Mouse (Mus musculus): ENCODE data around the gene Mrgprd. TPM values are rescaled to one million over a fixed set of nuclear protein-coding genes. Genes with fewer than 3 reads are reported as not detected.

The Mrgprd gene
- not detected for total RNA-seq (2021)
- long read RNA-seq, experiment 1 = 0 reads
- long read RNA-seq, experiment 2 = 0 reads

DNA sequence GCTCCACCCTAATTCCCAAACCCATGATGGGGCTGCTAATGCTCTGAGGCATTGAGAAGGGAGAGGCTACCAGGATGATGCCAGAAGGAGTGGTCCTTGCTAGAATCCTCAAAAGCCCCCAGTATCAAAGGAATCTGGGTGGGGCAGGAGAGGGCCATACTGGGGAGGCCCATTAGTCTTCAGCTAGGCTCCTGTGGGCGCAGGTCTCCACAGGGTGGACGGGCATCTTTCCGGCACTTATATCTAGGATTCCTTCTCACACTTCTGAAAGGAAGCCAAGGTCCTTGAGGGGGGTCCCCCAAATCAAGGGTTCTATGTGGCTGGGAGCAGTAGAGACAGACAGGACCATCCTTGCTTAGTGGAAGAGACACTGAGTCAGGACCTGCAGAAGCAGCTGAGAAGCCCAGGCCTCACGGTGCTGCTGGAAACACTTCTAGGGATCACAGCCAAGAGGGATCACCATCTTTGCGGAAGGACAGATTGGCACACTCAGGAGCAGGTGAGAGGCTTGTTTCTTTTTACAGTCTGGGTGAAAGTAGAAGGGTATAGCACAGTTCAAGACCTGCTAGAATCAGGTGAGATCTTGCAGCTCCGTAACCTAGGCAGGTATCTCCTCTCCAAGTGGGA is at the start of gene Mrgprd:
Mrgprd (plus strand) TSS at position 51 of the 627 bp plus-strand sequence.
- DNase-seq = no peak

DNA sequence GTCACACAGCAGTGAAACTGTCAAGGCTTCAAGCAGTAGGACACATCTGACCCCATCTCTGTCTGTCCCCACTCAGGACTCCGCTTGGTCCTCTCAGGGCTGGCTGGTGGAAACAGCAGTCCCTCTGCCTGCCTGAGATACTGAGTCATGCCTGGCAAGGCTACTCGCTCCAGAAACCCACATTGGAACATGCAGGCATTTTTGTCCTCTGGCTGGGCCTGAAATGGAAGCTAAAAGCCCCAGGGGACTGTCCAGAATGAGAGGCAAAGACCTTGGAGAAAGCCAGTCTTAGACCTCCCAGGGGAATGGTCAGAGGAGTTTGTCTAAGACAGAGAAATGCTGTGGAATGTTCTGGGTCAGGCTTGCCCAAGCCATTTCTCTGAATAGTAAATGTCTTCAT is 48.6 kb upstream of the Mrgprd start:
- no peak for DNase-seq

DNA sequence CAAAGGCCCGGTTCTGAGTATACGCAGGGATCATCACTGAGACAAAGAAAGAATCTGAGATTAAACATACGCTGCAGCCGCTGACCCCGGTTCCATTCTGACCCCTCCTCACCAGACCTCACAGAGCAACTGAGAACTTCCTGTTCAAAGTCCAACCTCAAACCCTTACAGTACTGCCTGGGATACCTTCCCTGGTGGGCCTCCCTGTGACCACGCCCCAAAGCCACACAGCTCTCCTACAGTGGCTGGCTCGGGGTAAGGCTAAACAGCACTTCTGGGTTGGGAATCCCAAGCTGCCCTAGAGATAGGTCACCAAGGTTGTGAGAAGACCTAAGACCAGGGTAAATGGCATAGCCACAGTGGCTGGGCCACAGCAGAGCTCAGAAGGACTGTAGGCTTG is 45.7 kb upstream of the Mrgprd start:
- DNase-seq = no peak

DNA sequence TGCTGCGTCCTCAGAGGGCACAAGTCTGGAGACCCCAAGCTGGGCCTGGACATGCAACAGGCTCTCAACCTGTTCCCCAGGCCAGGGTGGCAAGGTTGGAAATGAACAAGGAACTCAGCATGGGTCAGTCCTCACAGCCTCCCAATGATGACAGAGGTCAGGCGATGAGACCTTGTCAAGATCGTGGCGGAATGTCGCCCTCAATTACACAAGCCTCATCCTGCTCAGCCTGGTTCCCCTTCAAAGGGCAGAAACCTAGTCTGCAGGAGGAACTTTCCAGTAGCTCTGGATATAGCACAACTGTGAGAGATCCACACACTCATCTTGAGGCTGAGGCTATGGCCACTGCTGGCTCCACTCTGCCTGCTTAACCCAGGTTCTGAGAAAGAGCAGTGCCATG is 43.7 kb upstream of the Mrgprd start:
- no peak for DNase-seq

DNA sequence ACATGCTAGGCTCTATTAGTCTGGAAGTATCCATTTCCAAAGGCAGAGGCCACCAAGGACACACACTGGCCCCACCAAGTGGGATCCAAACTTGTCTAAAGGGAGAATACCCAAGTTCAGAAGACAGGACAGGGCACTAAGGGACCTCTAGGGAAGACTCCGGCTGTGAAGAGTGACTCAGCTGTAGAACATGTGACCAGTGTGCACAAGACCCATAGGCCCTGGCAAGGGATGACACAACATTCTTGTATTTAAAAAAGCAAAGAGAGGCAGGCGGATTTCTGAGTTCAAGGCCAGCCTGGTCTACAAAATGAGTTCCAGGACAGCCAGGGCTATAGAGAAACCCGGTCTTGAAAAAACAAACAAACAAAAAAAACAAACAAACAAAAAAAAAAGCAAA is 39.1 kb upstream of the Mrgprd start:
- no peak for DNase-seq

DNA sequence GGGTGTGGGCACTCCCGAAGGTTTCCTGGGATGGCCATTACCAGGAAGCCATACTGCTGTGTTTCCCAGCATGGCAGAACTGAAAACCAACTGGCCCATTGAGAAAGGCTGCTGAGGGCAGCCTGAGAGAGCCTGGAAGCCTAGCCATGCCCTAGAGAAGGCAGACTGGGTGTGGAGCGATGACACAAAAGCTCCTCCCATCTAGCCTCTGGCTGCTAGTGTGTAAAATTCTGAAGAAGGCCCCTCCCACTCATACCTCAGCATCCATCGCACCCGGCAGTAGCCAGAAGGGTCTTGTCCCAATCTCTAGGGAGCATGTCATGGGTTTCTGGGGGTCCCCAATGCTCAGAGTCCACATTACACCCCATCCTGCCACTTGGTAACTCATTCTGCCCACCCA is 33.2 kb upstream of the Mrgprd start:
- no peak for DNase-seq

DNA sequence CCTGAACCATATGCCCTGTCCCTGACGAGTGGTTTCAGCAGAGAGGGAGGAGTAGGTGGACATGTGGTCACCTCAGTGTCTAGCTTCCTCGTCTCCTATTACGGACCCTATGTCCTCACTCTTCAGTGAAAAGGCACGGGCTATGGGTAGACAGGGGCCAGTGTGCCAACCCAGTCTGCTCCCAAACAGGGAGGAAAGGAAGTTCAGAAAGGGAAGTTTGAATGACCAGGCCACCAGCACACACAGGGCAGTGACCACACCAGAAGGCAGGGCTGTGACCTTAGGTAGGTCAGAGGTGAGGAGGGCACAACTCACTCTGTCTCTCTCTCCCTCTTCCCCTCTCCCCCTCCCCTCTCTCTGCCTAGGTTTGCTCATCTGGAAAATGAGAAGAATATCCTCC is 31.6 kb upstream of the Mrgprd start:
- no peak for DNase-seq

DNA sequence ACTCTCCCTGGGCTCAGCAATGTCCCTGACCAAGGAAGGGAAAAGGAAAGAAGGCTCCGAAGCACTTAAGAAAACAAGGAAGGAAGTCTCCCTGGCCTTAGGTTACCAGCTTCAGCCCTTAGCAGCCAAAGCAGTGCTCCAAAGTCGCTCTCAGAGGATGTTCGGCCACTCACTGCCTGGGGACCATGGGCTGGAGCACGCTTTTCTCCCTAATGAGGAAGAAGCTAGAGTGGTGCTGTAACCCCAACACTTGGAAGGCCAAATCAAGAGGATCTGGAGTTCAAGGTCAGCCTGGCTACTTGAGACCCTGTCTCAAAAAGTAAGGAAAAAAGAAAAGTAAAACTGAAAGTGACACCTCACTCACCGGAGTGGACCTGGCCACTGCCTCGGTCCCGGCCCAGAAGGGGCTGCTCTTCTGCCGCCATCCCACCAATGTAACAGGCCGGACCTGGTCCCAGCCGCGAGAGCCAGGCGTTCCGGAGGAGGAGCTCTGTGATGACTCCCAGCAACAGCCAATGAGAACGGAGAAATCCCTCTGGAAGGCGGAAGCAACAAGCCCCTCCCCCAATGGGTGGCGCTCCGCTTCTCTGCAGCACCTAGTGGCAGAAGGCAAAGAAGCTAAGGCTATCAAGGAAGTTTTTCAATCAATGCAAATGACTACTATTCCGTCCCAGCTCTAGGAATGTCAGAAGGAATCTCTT is 31.0 kb upstream of the Mrgprd start, which contains the start of gene Tpcn2:
Tpcn2 (minus strand) TSS at position 525 of the 701 bp plus-strand sequence.
- DNase-seq = peak; percentile 92

DNA sequence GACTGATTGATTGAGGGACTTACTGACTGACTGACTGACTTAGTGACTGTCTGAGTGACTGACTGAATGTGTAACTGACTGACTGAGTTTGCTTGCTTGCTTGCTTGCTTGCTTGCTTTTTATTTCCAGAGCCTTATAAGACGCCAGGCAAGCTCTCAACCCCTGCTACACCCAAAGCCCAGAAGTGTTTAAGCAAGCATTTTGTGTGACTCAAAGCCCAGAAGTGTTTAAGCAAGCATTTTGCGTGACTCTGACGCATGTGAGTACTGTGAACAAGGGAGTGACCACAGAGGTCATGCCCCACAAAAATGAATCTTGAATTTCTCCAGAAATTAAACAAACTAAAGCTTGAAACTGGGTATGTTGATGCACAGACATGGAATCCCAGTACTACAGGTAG is 30.3 kb upstream of the Mrgprd start:
- DNase-seq = no peak

DNA sequence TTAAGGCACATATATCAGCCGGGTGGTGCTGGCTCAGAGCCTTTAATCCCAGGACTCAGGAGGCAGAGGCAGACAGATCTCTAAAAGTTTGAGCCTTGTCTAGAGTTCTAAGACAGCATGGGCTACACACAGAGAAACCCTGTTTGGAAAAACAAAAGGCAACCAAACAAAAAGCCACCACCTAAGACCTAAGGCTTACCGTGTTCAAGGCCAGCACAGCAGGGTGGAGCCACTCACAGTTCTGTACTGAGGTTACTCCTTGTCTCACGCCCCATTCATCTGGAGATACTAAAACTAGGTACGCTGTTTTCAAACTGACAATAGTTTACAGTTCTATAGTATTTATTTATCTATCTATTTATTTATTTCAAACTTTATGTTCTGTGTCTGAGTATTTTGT is 29.2 kb upstream of the Mrgprd start:
- DNase-seq = no peak

DNA sequence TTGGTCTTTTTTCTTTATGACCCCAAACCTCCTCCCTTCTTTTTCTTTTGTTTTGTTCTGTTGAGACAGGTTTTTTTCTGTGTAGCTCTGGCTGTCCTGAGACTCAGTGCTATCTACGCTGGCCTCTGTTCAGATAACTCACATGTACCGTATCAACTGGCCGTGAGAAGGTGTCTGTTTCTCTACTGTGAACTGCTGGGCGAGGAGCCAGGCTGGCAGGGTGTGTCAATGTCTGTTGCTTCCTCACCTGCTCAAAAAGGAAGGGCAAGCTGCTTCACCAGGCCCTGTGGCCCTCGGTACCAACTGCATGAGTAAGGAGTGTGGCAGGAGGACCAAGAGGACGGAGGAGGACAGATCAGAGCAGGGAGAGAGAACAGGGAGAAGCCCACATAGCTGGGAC is 27.2 kb upstream of the Mrgprd start:
- no peak for DNase-seq

DNA sequence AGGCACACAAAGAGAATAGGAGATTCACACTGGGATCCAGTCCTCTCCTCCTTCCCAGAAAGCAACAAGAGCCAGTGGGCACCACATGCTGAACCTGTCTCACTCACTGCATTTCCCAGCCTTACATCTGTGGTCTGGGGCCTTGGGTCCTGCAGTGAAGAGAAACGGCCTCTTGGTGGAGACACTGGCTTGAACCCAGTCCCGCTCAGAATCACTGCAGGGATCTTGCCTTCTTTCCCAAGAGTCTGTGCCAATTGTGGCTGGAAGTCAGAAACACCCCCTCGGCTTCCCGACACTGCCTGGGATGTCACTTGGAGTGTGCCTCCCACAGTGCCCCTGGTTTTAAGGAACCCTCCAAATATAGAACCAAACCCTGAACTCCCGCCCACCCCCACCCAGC is 25.3 kb upstream of the Mrgprd start:
- DNase-seq = no peak

DNA sequence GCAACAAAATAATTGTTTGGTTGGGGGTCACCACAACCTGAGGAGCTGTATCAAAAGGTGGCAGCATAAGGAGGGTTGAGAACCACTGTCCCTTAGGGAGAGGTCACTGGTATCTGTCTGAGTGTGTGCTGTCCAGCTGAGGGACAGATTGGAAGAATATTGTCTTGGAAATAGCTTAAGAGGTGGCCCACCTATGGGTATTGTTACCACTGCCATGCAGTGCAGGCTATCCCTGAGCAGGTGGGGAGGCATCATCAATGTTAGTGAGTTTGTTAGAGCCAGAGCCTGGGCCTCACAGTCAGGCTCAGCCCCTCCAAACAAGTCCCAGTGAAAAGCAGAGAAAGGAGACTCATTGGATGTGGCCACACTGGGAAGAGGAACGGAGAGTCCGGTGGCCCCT is 22.8 kb upstream of the Mrgprd start:
- no peak for DNase-seq

DNA sequence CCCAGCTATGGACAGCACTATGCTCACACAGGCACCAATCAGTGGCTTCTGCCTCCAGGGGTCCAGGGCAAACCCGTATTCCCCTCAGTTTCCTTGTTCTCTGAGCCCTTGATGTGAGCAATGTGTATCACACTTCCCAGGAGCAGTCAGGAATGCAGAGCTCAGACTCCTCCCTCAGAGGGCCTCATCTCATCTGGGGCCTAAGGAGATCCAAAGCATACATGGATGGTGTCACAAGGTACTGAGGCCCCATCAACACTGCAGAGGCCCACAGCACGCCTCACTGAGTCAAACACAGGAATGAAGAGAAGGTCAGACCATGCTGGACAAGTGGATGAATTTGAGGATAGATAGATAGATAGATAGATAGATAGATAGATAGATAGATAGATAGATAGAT is 21.9 kb upstream of the Mrgprd start:
- no peak for DNase-seq

DNA sequence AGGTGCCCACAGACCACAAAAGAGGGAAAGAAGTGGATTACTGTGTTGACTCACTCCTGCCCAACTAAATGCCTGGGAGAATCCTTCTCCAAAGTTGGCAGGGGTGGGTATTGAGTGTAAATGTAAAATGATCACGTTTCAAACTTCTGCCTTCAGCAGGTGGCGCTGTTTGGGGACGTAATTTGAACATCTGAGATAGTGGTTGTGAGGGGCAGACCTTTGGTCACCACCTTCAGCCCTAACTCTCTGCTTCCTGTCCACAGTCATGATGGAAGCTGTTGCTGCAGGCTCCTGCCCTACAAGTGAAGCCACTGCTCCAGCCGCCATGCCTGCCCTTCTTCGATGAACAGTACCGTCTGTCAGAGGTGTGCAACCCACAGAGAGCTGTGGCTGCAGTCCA is 20.8 kb upstream of the Mrgprd start:
- DNase-seq = peak; percentile 42

DNA sequence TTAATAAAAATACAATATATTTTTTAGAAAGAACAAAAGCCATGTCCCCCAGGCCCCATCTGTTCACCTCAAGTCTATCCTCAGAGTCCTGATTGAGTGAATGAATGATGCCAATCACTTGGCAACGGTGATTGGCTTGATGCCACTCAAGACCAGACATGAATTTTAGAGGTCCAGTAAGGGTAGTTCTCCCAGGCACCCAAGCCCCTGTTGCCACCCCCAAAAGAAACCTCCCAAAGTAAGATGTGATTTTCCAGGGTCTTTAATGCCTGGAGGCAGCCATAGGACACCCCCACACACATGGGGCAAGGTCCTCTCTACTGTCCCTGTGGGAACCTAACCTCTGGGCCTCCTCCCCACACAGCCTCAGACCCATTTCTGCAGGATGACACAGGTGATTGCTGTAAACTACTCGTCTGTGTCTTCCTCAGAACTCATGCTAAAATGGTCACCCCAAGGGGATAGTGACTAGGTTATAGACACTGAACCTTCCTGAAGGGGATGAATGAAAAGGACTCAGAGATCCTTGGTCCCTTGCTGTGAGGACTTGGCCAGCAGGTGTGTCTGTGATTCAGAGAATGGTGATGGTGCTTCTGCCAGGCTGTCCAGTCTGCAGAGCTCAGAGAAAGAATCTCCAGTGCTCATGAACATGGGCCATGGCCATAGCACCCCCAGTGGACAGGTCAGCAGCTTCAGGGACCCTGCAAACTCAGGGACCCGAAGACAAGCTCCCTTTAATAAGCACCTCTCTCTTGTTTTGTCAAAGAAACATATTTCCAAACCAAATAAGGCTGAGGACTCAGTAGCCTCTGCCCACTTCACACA is 15.8 kb upstream of the Mrgprd start:
- DNase-seq = no peak

DNA sequence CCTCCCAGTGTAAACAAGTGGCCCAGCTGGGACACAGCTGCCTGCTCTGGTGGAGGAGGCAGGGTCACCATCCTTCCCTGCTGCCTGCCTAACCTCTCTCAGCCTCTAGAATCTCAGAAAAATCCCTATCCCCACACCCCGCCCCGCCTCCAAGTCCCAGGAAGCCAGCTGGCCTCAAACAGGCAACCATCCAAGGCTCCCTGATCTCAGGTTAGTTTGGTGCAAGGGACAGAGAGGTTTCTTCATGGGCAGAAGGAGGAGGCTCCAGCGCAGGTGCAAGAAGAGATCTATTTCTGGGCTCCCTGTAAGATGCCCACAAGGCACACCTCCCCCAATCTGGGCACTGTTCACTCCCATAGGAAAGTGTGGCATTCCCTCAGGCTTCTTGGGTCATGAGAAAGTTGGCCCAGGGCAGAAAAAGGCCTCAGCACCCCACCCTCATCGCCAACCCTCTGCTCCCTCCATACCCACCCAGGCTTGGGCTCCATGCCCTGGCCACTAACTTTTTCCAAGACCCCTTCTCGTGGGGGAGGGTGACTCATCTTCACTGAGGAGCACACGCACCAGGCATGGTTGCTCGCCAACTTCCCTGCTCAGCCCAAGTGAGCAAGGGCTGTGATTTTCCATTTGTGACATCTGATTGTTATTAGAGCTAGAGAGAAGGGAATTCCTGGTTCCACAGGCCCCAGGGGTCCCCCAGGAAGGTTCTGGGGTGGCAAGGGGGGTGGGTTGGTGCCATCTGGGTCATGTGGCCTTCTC is 14.9 kb upstream of the Mrgprd start:
- DNase-seq = peak; percentile 60

DNA sequence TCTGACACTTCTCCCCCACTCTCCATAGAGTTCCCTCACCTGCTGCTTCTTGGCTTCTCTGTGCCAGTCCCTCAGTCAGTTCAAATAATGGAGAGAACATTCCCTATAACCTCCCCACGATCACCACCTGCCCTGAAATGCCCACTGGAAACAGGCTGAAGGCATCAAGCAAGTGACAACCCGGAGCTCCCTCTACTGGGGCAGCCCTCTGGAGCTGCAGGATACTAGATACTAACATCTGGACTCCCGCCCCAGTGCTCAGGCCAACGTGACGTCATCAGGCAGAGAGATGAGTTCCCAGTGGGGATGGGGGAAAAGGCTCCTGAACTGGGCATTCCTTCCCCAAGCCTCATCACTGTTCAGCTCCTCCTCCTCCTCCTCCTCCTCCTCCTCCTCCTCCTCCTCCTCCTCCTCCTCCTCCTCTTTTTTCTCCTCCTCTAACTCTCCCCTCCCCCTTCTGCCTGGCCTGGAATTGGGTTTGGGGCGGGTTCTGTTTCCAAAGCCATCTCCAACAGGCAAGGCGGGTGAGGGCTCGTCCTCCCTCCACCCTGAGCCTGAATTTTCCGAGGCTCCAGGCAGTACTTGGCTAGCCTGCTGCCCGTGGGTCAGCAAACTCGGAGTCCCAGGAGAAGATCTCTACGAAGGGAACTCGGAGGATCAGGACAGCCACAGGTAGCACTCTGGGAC is 14.2 kb upstream of the Mrgprd start, which contains the start of gene Mrgprf:
Mrgprf (plus strand) TSS at position 508 of the 687 bp plus-strand sequence.
- DNase-seq = peak; percentile 76

DNA sequence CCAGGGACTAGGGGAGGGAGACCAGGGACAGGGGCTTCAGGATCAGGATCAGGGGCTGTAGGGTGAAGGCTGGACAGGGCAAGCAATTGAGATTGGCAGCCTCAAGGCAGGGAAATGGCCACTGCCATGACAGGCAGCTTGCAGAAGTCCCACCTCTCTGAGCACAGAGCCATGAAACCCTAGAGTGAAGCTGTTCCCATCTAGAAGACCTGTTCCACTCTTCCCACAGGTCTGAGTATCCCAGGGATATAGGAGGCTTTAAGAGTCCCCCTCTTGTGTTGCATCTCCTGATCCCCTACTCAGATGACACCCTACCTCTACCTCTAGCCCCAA is 13.7 kb upstream of the Mrgprd start:
- DNase-seq = no peak

DNA sequence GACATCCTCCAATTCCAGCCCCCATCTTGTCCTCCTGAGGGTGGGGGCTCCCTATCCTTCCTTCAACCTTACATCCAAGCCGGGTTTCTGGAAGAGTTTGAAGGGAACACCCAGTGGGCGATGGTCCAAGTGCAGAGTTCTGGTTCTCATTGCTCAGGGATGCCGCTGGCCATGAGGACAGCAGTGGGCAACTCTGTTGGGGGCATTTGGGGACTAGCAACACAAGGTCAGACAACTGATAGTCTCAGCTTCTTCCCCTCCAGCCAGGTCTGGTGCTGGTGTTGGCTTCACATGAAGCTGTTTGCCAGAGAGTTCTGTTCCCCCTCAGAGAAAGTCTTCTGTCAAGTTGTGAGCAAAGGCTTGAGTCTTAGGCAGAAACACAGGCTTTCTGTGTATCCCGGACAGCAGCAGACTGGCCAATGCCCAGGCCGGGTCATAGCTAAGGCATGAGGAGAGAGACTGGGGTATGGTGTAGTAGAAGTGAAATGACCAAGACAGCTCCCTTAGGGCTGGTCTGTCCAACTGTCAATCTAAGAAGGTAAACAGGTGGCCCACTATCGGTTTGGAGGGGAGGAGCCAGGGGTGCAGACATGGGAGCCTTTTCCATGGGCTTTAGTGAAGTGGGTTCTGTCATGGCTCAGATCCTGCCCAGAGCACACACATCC is 13.2 kb upstream of the Mrgprd start:
- peak; percentile 64 for DNase-seq
